14 mouse cellular contexts compared by ENCODE assay signal in the genomic region with DNA sequence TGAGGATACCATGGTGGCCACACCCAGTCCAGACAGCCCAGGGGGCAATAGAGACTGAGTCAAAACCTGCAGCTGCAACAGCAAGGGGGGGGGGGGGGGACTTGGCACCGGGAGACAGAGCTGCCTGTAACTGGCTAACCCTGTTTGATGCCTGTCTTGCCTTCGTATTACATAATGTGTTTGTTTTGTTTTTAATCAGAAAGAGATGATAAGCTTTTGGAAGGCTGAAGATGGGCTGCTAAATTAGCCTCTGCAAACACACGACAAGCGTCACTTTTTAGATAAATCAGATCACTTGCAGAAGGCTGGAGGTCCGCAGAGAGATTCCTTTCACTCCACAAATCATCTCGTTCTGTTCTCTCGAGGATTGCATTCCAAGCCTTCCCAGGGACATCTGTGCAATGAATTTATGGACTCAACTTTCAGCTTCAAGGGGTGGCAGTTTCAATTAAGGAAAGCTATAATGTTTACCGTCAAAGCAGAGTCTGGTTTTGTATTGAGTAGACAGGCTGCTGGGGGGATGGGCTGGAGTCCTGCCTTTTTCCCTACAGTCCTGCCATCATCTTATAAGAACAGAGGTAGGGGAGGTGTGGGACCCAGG. TPM values are rescaled to one million over a fixed set of nuclear protein-coding genes. Genes with fewer than 3 reads are reported as not detected.
A peak's percentile ranks its signal among the peaks of the same experiment; 100 is the strongest.
DNase-seq lines count a peak whose midpoint lies in the region; ATAC-seq lines count a peak whose summit lies in the region.
"Had no signal": no experiment of that assay in that cellular context is flagged by ENCODE, and none has a peak within 500 bp of the region (broad histone marks: within the 10 kb centered on the region; RNA-seq: fewer than 3 reads in every experiment).

No protein-coding gene starts in this region.

- WGBS in intestine, embryonic 14.5 days, result 5% methylated on average over 8 of the region's 8 CpGs
- WGBS in intestine, embryonic 15.5 days, result 6% methylated on average over 8 of the region's 8 CpGs
- WGBS in neural tube, embryonic 12.5 days, result 17% methylated on average over 8 of the region's 8 CpGs
- WGBS in midbrain, embryonic 10.5 days, result 50% methylated on average over 8 of the region's 8 CpGs

- no peaks in the 10 kb centered on the region for H3K27me3 ChIP-seq in intestine, embryonic 14.5 days (replicated peaks; ENCODE audit: control insufficient read depth, insufficient read depth, low read length)
- H3K27me3 ChIP-seq in intestine, embryonic 15.5 days (replicated peaks), result no peaks in the 10 kb centered on the region
- H3K27me3 ChIP-seq in neural tube, embryonic 12.5 days (replicated peaks), result no peaks in the 10 kb centered on the region
- no peaks in the 10 kb centered on the region for H3K27me3 ChIP-seq in midbrain, embryonic 10.5 days (ENCODE audit: low read depth, poor library complexity, severe bottlenecking)
- H3K27me3 ChIP-seq: stomach, embryonic 15.5 days had no signal

- no peak for DNase-seq in intestine, embryonic 14.5 days (ENCODE audit: low spot score)
- peak; percentile 39 for DNase-seq in adipocyte (ENCODE audit: low spot score)
- DNase-seq in forelimb bud, embryonic 11.5 days (ENCODE audit: low read depth, low spot score), result peak; percentile 67
- DNase-seq in midbrain, embryonic 10.5 days (ENCODE audit: low spot score), result no peak
- DNase-seq in urinary bladder, postnatal 25 days (ENCODE audit: low spot score), result no peak
- DNase-seq: adrenal gland, postnatal 14 days; kidney, adult 8-10 months; liver, embryonic 13.5 days; thymus, postnatal 36 days had no signal

- H3K4me2 ChIP-seq in intestine, embryonic 14.5 days (ENCODE audit: low read length), result peak overlapping the region; percentile 9; the same call in 1 of the 2 replicates
- no peak overlapping the region for H3K4me2 ChIP-seq in intestine, embryonic 15.5 days (replicated peaks)
- peak overlapping the region; percentile 24 for H3K4me2 ChIP-seq in neural tube, embryonic 12.5 days (replicated peaks)
- H3K4me2 ChIP-seq: liver, embryonic 13.5 days; stomach, embryonic 15.5 days had no signal

- H3K36me3 ChIP-seq in intestine, embryonic 14.5 days (ENCODE audit: control insufficient read depth, insufficient read depth, low read length), result no peaks in the 10 kb centered on the region
- no peaks in the 10 kb centered on the region for H3K36me3 ChIP-seq in intestine, embryonic 15.5 days
- no peaks in the 10 kb centered on the region for H3K36me3 ChIP-seq in neural tube, embryonic 12.5 days
- no peaks in the 10 kb centered on the region for H3K36me3 ChIP-seq in midbrain, embryonic 10.5 days
- H3K36me3 ChIP-seq: liver, embryonic 13.5 days; stomach, embryonic 15.5 days had no signal

- no peaks in the 10 kb centered on the region for H3K9me3 ChIP-seq in intestine, embryonic 14.5 days (ENCODE audit: control insufficient read depth, low read length)
- H3K9me3 ChIP-seq in intestine, embryonic 15.5 days, result no peaks in the 10 kb centered on the region
- H3K9me3 ChIP-seq in neural tube, embryonic 12.5 days, result no peaks in the 10 kb centered on the region
- no peaks in the 10 kb centered on the region for H3K9me3 ChIP-seq in midbrain, embryonic 10.5 days (replicated peaks)
- H3K9me3 ChIP-seq: liver, embryonic 13.5 days; stomach, embryonic 15.5 days had no signal

- no peak overlapping the region for H3K9ac ChIP-seq in intestine, embryonic 14.5 days (ENCODE audit: low read length)
- no peak overlapping the region for H3K9ac ChIP-seq in intestine, embryonic 15.5 days
- no peak overlapping the region for H3K9ac ChIP-seq in neural tube, embryonic 12.5 days
- H3K9ac ChIP-seq: liver, embryonic 13.5 days; stomach, embryonic 15.5 days had no signal

- no peak overlapping the region for H3K4me3 ChIP-seq in intestine, embryonic 14.5 days (ENCODE audit: low read depth, low read length)
- H3K4me3 ChIP-seq in intestine, embryonic 15.5 days (replicated peaks), result no peak overlapping the region
- H3K4me3 ChIP-seq in neural tube, embryonic 12.5 days, result no peak overlapping the region
- H3K4me3 ChIP-seq in midbrain, embryonic 10.5 days, result no peak overlapping the region
- H3K4me3 ChIP-seq: liver, embryonic 13.5 days; stomach, embryonic 15.5 days had no signal

- peaks cover 25% of the 10 kb centered on the region for H3K4me1 ChIP-seq in intestine, embryonic 14.5 days (replicated peaks; ENCODE audit: control insufficient read depth, insufficient read depth, low read length)
- peaks cover 13% of the 10 kb centered on the region; the same call in 1 of the 2 replicates for H3K4me1 ChIP-seq in intestine, embryonic 15.5 days (replicated peaks)
- H3K4me1 ChIP-seq in neural tube, embryonic 12.5 days, result peaks cover 46% of the 10 kb centered on the region
- peaks cover 40% of the 10 kb centered on the region for H3K4me1 ChIP-seq in midbrain, embryonic 10.5 days

- no peak for ATAC-seq in intestine, embryonic 14.5 days (replicated peaks; ENCODE audit: low FRiP score, low TSS enrichment, low read depth)
- ATAC-seq in intestine, embryonic 15.5 days, result no peak
- ATAC-seq in neural tube, embryonic 12.5 days (ENCODE audit: low FRiP score, low read depth), result no peak
- ATAC-seq: CD4-positive, CD25-positive, alpha-beta regulatory T cell, adult 4 months; forebrain, embryonic 16.5 days had no signal

- no peak overlapping the region for H3K27ac ChIP-seq in intestine, embryonic 14.5 days (ENCODE audit: low read depth)
- no peak overlapping the region for H3K27ac ChIP-seq in intestine, embryonic 15.5 days
- H3K27ac ChIP-seq in neural tube, embryonic 12.5 days, result no peak overlapping the region
- H3K27ac ChIP-seq in midbrain, embryonic 10.5 days (replicated peaks), result no peak overlapping the region
- H3K27ac ChIP-seq: liver, embryonic 13.5 days; stomach, embryonic 15.5 days had no signal

RNA-seq across cellular contexts. Expression of a gene that starts 12.7 kb away (rescaled TPM):
- 335 and 353 TPM in 2 replicates for polyA plus RNA-seq in intestine, embryonic 14.5 days (2014; fragmentation: Nextera tagmentation; extraction: Ambion mirVana)
- polyA plus RNA-seq in intestine, embryonic 15.5 days (2015; fragmentation: Nextera tagmentation; extraction: Ambion mirVana), result 266 and 272 TPM in 2 replicates
- 307 and 321 TPM in 2 replicates for polyA plus RNA-seq in neural tube, embryonic 12.5 days (2016; fragmentation: Nextera tagmentation; extraction: Ambion mirVana)
- 404 and 411 TPM in 2 replicates for polyA plus RNA-seq in midbrain, embryonic 10.5 days (2016; fragmentation: Nextera tagmentation; extraction: Ambion mirVana)

RNA-seq across cellular contexts. Expression of a gene that starts 21.2 kb away (rescaled TPM):
- 0.39 TPM in 1 of 2 replicates, not detected in the other for polyA plus RNA-seq in intestine, embryonic 14.5 days (2014; fragmentation: Nextera tagmentation; extraction: Ambion mirVana)
- 0.06 and 0.14 TPM in 2 replicates for polyA plus RNA-seq in intestine, embryonic 15.5 days (2015; fragmentation: Nextera tagmentation; extraction: Ambion mirVana)
- polyA plus RNA-seq in neural tube, embryonic 12.5 days (2016; fragmentation: Nextera tagmentation; extraction: Ambion mirVana), result 0.18 and 0.38 TPM in 2 replicates
- 0.29 TPM in 1 of 2 replicates, not detected in the other for polyA plus RNA-seq in midbrain, embryonic 10.5 days (2016; fragmentation: Nextera tagmentation; extraction: Ambion mirVana)
- polyA plus RNA-seq: CD4-positive, CD25-positive, alpha-beta regulatory T cell, adult 4 months; forebrain, embryonic 16.5 days had no signal

RNA-seq across cellular contexts. Expression of a gene that starts 57.8 kb away (rescaled TPM):
- polyA plus RNA-seq in intestine, embryonic 14.5 days (2014; fragmentation: Nextera tagmentation; extraction: Ambion mirVana), result 13.4 and 15.7 TPM in 2 replicates
- 10.9 and 12.2 TPM in 2 replicates for polyA plus RNA-seq in intestine, embryonic 15.5 days (2015; fragmentation: Nextera tagmentation; extraction: Ambion mirVana)
- polyA plus RNA-seq in neural tube, embryonic 12.5 days (2016; fragmentation: Nextera tagmentation; extraction: Ambion mirVana), result 33.1 and 34.5 TPM in 2 replicates
- 16.4 and 20.8 TPM in 2 replicates for polyA plus RNA-seq in midbrain, embryonic 10.5 days (2016; fragmentation: Nextera tagmentation; extraction: Ambion mirVana)

Comparison
In these comparisons a context has a peak if more than half of its experiments do, and no peak if none do; other contexts are left out.
1. DNase-seq: peak in adipocyte (single experiment) and forelimb bud, embryonic 11.5 days (single experiment); none in intestine, embryonic 14.5 days (single experiment), midbrain, embryonic 10.5 days (single experiment) and urinary bladder, postnatal 25 days (single experiment).